Mouse (Mus musculus) kidney, postnatal 0 days (tissue): ENCODE measurements around the gene Macf1. TPM values are rescaled to one million over a fixed set of nuclear protein-coding genes. Genes with fewer than 3 reads are reported as not detected.

Source experiments
- ATAC-seq: fragments of 200-750 bp; cut with Nextera tagmentation; replicated peaks from 2 replicates; pipeline ENCODE4 v1.8.0; 2017; ENCODE audit warnings: low read depth, moderate number of reproducible peaks, moderate TSS enrichment, moderate library complexity; ENCODE audit not compliant: low FRiP score
- DNase-seq: peaks from one replicate; pipeline ENCODE4 v3.0.0-alpha.2; 2016; ENCODE audit warnings: low spot score
- H3K27ac ChIP-seq: fragments of 300-500 bp; sonication (generic); 2 replicates; pipeline ENCODE4 v1.5.1; 2014; ENCODE audit warnings: mild to moderate bottlenecking
- H3K27me3 ChIP-seq: fragments of 300-500 bp; sonication (generic); 2 replicates; pipeline ENCODE4 v1.6.1; 2014; ENCODE audit warnings: low read length, mixed read lengths; ENCODE audit not compliant: insufficient read depth
- H3K36me3 ChIP-seq: fragments of 300-500 bp; sonication (generic); 2 replicates; pipeline ENCODE4 v1.6.1; 2014; ENCODE audit warnings: low read length, mixed read lengths; ENCODE audit not compliant: insufficient read depth
- H3K4me1 ChIP-seq: fragments of 300-500 bp; sonication (generic); replicated peaks from 2 replicates; pipeline ENCODE4 v1.6.1; 2014; ENCODE audit warnings: antibody characterized with exemption, low read length, mixed read lengths; ENCODE audit not compliant: insufficient read depth
- H3K4me2 ChIP-seq: fragments of 300-500 bp; sonication (generic); 2 replicates; pipeline ENCODE4 v1.6.1; 2014; ENCODE audit warnings: mild to moderate bottlenecking, low read length, moderate library complexity, mixed read lengths
- H3K4me3 ChIP-seq: fragments of 300-500 bp; sonication (generic); replicated peaks from 2 replicates; pipeline ENCODE4 v1.5.1; 2014; ENCODE audit warnings: low read depth, low read length
- H3K9ac ChIP-seq: fragments of 300-500 bp; sonication (generic); 2 replicates; pipeline ENCODE4 v1.6.1; 2014; ENCODE audit warnings: low read depth, low read length
- H3K9me3 ChIP-seq: fragments of 300-500 bp; sonication (generic); replicated peaks from 2 replicates; pipeline ENCODE4 v1.6.1; 2016; ENCODE audit warnings: low read length, inconsistent platforms, mixed read lengths
- CTCF ChIP-seq: IDR thresholded peaks from 2 replicates; pipeline ENCODE4 v1.5.1; 2016; ENCODE audit warnings: antibody characterized with exemption, low read depth, mild to moderate bottlenecking, moderate library complexity
- WGBS: fragments of 180-500 bp; shearing (Covaris S2); extraction: QIAGEN DNeasy Blood & Tissue Kit; methylation state at CpG from one replicate; pipeline ENCODE4 v1.1.7; 2014; 5-methylcytosine and 5-hydroxymethylcytosine counted together
- polyA plus RNA-seq: library from polyadenylated mRNA; unstranded; fragments of >200 nt; fragmentation: Nextera tagmentation; extraction: Ambion mirVana; gene quantifications from 2 replicates; pipeline ENCODE4 v1.2.1, GENCODE M21; 2015

Macf1 gene
- polyA plus RNA-seq, 1 experiment from 2014 or later: 33.8 TPM

GRCm38 (mm10) chr4:123562177-123562815 is 121.9 kb downstream of the Macf1 start:
- WGBS: 69% methylated on average over 3 of the region's 3 CpGs
- ATAC-seq: no peak
- no peak overlapping the region for H3K27ac ChIP-seq
- TF ChIP-seq CTCF: no peak
- no peaks in the 10 kb centered on the region for H3K27me3 ChIP-seq
- H3K36me3 ChIP-seq: no peaks in the 10 kb centered on the region
- H3K9ac ChIP-seq: no peak overlapping the region
- H3K4me2 ChIP-seq: no peak overlapping the region
- peaks cover 13% of the 10 kb centered on the region for H3K4me1 ChIP-seq
- H3K4me3 ChIP-seq: no peak overlapping the region
- H3K9me3 ChIP-seq: no peaks in the 10 kb centered on the region
- no peak for DNase-seq

GRCm38 (mm10) chr4:123560896-123561295 is 123.3 kb downstream of the Macf1 start:
- H3K27ac ChIP-seq: no peak overlapping the region
- no peak overlapping the region for H3K9ac ChIP-seq
- no peaks in the 10 kb centered on the region for H3K36me3 ChIP-seq
- no peak for ATAC-seq
- H3K4me2 ChIP-seq: no peak overlapping the region
- WGBS: 90% methylated on average over 4 of the region's 4 CpGs
- H3K4me1 ChIP-seq: peaks cover 13% of the 10 kb centered on the region
- H3K27me3 ChIP-seq: no peaks in the 10 kb centered on the region
- no peak overlapping the region for H3K4me3 ChIP-seq
- DNase-seq: no peak
- no peaks in the 10 kb centered on the region for H3K9me3 ChIP-seq
- TF ChIP-seq CTCF: no peak

- no peak for ATAC-seq
- H3K27ac ChIP-seq: no peak overlapping the region
- WGBS: 100% methylated on average over 2 of the region's 2 CpGs
Measured at GRCm38 (mm10) chr4:123558496-123558895, 125.7 kb downstream of the Macf1 start.

GRCm38 (mm10) chr4:123555251-123555650 is 128.9 kb downstream of the Macf1 start:
- Histone ChIP-seq H3K9me3 (no peaks in the 10 kb centered on the region), H3K27me3 (no peaks in the 10 kb centered on the region), H3K36me3 (no peaks in the 10 kb centered on the region), H3K27ac (no peak overlapping the region), H3K9ac (no peak overlapping the region), H3K4me3 (no peak overlapping the region), H3K4me1 (no peaks in the 10 kb centered on the region), H3K4me2 (no peak overlapping the region)
- TF ChIP-seq CTCF: no peak
- DNase-seq: no peak
- no peak for ATAC-seq

More at GRCm38 (mm10) chr4:123558496-123558895, 125.7 kb downstream of the Macf1 start:
- no peak for TF ChIP-seq CTCF
- Histone ChIP-seq H3K9ac (no peak overlapping the region), H3K4me3 (no peak overlapping the region), H3K4me2 (no peak overlapping the region), H3K4me1 (no peaks in the 10 kb centered on the region), H3K27me3 (no peaks in the 10 kb centered on the region), H3K36me3 (no peaks in the 10 kb centered on the region), H3K9me3 (no peaks in the 10 kb centered on the region)
- no peak for DNase-seq

GRCm38 (mm10) chr4:123552689-123553088 is 131.5 kb downstream of the Macf1 start:
- no peak overlapping the region for H3K4me2 ChIP-seq
- DNase-seq (no peak), ATAC-seq (no peak)
- H3K9ac ChIP-seq: no peak overlapping the region
- TF ChIP-seq CTCF: no peak
- no peak overlapping the region for H3K4me3 ChIP-seq
- no peak overlapping the region for H3K27ac ChIP-seq
- no peaks in the 10 kb centered on the region for H3K36me3 ChIP-seq
- WGBS: 40% methylated on average over 3 of the region's 3 CpGs
- H3K9me3 ChIP-seq: no peaks in the 10 kb centered on the region
- H3K27me3 ChIP-seq: no peaks in the 10 kb centered on the region
- H3K4me1 ChIP-seq: no peaks in the 10 kb centered on the region

GRCm38 (mm10) chr4:123548317-123548716 is 135.8 kb downstream of the Macf1 start:
- no peaks in the 10 kb centered on the region for H3K36me3 ChIP-seq
- no peak overlapping the region for H3K4me2 ChIP-seq
- no peaks in the 10 kb centered on the region for H3K4me1 ChIP-seq
- 88% methylated on average over 3 of the region's 3 CpGs for WGBS
- no peak overlapping the region for H3K4me3 ChIP-seq
- H3K9me3 ChIP-seq: no peaks in the 10 kb centered on the region
- H3K9ac ChIP-seq: no peak overlapping the region
- ATAC-seq (no peak), DNase-seq (no peak)
- H3K27ac ChIP-seq: no peak overlapping the region
- no peaks in the 10 kb centered on the region for H3K27me3 ChIP-seq
- no peak for TF ChIP-seq CTCF

GRCm38 (mm10) chr4:123543691-123544090 is 140.5 kb downstream of the Macf1 start:
- Histone ChIP-seq H3K36me3 (no peaks in the 10 kb centered on the region), H3K4me3 (no peak overlapping the region), H3K27me3 (no peaks in the 10 kb centered on the region), H3K9me3 (no peaks in the 10 kb centered on the region), H3K4me1 (no peaks in the 10 kb centered on the region), H3K27ac (no peak overlapping the region), H3K4me2 (no peak overlapping the region), H3K9ac (no peak overlapping the region)
- no peak for ATAC-seq
- no peak for DNase-seq
- TF ChIP-seq CTCF: no peak
